Mouse (Mus musculus) CH12.LX (cell line): ENCODE data around the gene Cfap161. TPM values are rescaled to one million over a fixed set of nuclear protein-coding genes. Genes with fewer than 3 reads are reported as not detected.

Experiments used
- DNase-seq: peaks from one replicate; pipeline ENCODE4 v3.0.0-alpha.2; 2013; ENCODE audit errors: extremely low read depth
- H3K27ac ChIP-seq: 2 replicates; pipeline ENCODE4 v1.5.1; 2012; ENCODE audit warnings: low read depth, mild to moderate bottlenecking, control low read depth, moderate library complexity; ENCODE audit not compliant: insufficient read depth
- H3K27me3 ChIP-seq: replicated peaks from 2 replicates; pipeline ENCODE3; 2012; ENCODE audit warnings: inconsistent platforms
- H3K36me3 ChIP-seq, 2 experiments: replicated peaks in 1 of 2; 2 replicates each; pipeline versions ENCODE3 to v1.6.1; 2012; ENCODE audit warnings: inconsistent platforms in 1 of 2, low read length in 1 of 2, mild to moderate bottlenecking in 1 of 2, mixed read lengths in 1 of 2, moderate library complexity in 1 of 2; ENCODE audit not compliant: control insufficient read depth in 1 of 2, insufficient read depth in 1 of 2
- H3K4me1 ChIP-seq, 2 experiments: 2 replicates each; pipeline ENCODE4 v1.6.1; 2012; ENCODE audit warnings: inconsistent platforms in 1 of 2, moderate library complexity in 1 of 2; ENCODE audit not compliant: insufficient read depth in 2 of 2, control insufficient read depth in 1 of 2
- H3K4me2 ChIP-seq: 2 replicates; pipeline ENCODE4 v1.6.1; 2012; ENCODE audit warnings: low read depth, mild to moderate bottlenecking, control low read depth; ENCODE audit not compliant: poor library complexity, insufficient read depth, severe bottlenecking
- H3K4me3 ChIP-seq, 3 experiments: fragments of 150-350 bp in 1 of 3; sonication (generic) in 1 of 3; replicated peaks in 1 of 3; 2 replicates each; pipeline versions ENCODE3 to v1.5.1; 2011 to 2012; ENCODE audit warnings: low read depth in 2 of 3, low read length in 2 of 3, mild to moderate bottlenecking in 2 of 3, moderate library complexity in 2 of 3, control low read depth in 1 of 3, improper control_type of control experiment in 1 of 3, inconsistent platforms in 1 of 3, mixed read lengths in 1 of 3; ENCODE audit not compliant: poor library complexity in 1 of 3
- H3K79me2 ChIP-seq: replicated peaks from 2 replicates; pipeline ENCODE4 v1.6.1; 2012; ENCODE audit warnings: mild to moderate bottlenecking, moderate library complexity; ENCODE audit not compliant: control insufficient read depth, poor library complexity, insufficient read depth, severe bottlenecking; ENCODE audit errors: extremely low read depth
- H3K9ac ChIP-seq: 2 replicates; pipeline ENCODE4 v1.6.1; 2012; ENCODE audit warnings: low read depth, mild to moderate bottlenecking, control low read depth, moderate library complexity; ENCODE audit not compliant: insufficient read depth
- H3K9me3 ChIP-seq: replicated peaks from 2 replicates; pipeline ENCODE3; 2012; ENCODE audit warnings: low read length, inconsistent platforms, mixed read lengths
- BHLHE40 ChIP-seq: IDR thresholded peaks from 2 replicates; pipeline ENCODE4 v1.6.1; 2011; ENCODE audit warnings: mild to moderate bottlenecking, low read depth, low read length, improper control_type of control experiment
- CHD1 ChIP-seq: IDR thresholded peaks from 2 replicates; pipeline ENCODE4 v1.6.1; 2012; ENCODE audit warnings: low read depth, low read length, improper control_type of control experiment, inconsistent platforms
- CHD2 ChIP-seq: IDR thresholded peaks from 2 replicates; pipeline ENCODE4 v1.6.1; 2011; ENCODE audit warnings: low read length, improper control_type of control experiment
- E2F4 ChIP-seq: IDR thresholded peaks from 2 replicates; pipeline ENCODE4 v1.6.1; 2011; ENCODE audit warnings: low read depth, low read length, improper control_type of control experiment; ENCODE audit not compliant: insufficient replicate concordance
- ELF1 ChIP-seq: IDR thresholded peaks from 2 replicates; pipeline ENCODE4 v1.6.1; 2014; ENCODE audit warnings: low read depth, mild to moderate bottlenecking, inconsistent platforms, low read length, improper control_type of control experiment
- EP300 ChIP-seq: IDR thresholded peaks from 2 replicates; pipeline ENCODE4 v1.6.1; 2011; ENCODE audit warnings: low read length, improper control_type of control experiment
- HCFC1 ChIP-seq: IDR thresholded peaks from 2 replicates; pipeline ENCODE4 v1.6.1; 2012; ENCODE audit warnings: low read depth, mild to moderate bottlenecking, inconsistent platforms, low read length, improper control_type of control experiment
- IRF4 ChIP-seq: IDR thresholded peaks from 2 replicates; pipeline ENCODE4 v1.6.1; 2014; ENCODE audit warnings: low read depth, mild to moderate bottlenecking, inconsistent platforms, low read length, improper control_type of control experiment
- JUN ChIP-seq: IDR thresholded peaks from 2 replicates; pipeline ENCODE4 v1.6.1; 2011; ENCODE audit warnings: low read depth, mild to moderate bottlenecking, low read length, improper control_type of control experiment, moderate library complexity; ENCODE audit not compliant: insufficient read depth
- KAT2A ChIP-seq: IDR thresholded peaks from 2 replicates; pipeline ENCODE4 v1.6.1; 2012; ENCODE audit warnings: low read length, improper control_type of control experiment, inconsistent platforms; ENCODE audit not compliant: insufficient replicate concordance
- MAFK ChIP-seq: IDR thresholded peaks from 2 replicates; pipeline ENCODE4 v1.6.1; 2011; ENCODE audit warnings: low read length, improper control_type of control experiment; ENCODE audit not compliant: insufficient replicate concordance
- NELFE ChIP-seq: IDR thresholded peaks from 2 replicates; pipeline ENCODE4 v1.6.1; 2011; ENCODE audit warnings: low read depth, low read length, improper control_type of control experiment
- PAX5 ChIP-seq: IDR thresholded peaks from 2 replicates; pipeline ENCODE4 v1.6.1; 2012; ENCODE audit warnings: low read length, inconsistent platforms, mixed read lengths
- POLR2A ChIP-seq: IDR thresholded peaks from 2 replicates; pipeline ENCODE4 v1.6.1; 2011; ENCODE audit warnings: low read depth, mild to moderate bottlenecking, improper control_type of control experiment, low read length
- RCOR1 ChIP-seq: conservative IDR thresholded peaks from 2 replicates; pipeline ENCODE4 v1.6.1; 2012; ENCODE audit warnings: low read depth, mild to moderate bottlenecking, inconsistent platforms, low read length, improper control_type of control experiment
- SIN3A ChIP-seq: IDR thresholded peaks from 2 replicates; pipeline ENCODE4 v1.6.1; 2012; ENCODE audit warnings: low read length, improper control_type of control experiment, inconsistent platforms
- SMC3 ChIP-seq: IDR thresholded peaks from 2 replicates; pipeline ENCODE4 v1.6.1; 2011; ENCODE audit warnings: low read depth, low read length, improper control_type of control experiment
- TBP ChIP-seq: conservative IDR thresholded peaks from 2 replicates; pipeline ENCODE4 v1.6.1; 2011; ENCODE audit warnings: low read depth, low read length, improper control_type of control experiment
- TCF12 ChIP-seq: IDR thresholded peaks from 2 replicates; pipeline ENCODE4 v1.6.1; 2014; ENCODE audit warnings: low read depth, mild to moderate bottlenecking, inconsistent platforms, low read length, improper control_type of control experiment
- UBTF ChIP-seq: IDR thresholded peaks from 2 replicates; pipeline ENCODE4 v1.6.1; 2012; ENCODE audit warnings: low read depth, mild to moderate bottlenecking, inconsistent platforms, low read length, improper control_type of control experiment, moderate library complexity
- USF1 ChIP-seq: IDR thresholded peaks from 2 replicates; pipeline ENCODE4 v1.6.1; 2014; ENCODE audit warnings: low read depth, mild to moderate bottlenecking, inconsistent platforms, low read length, improper control_type of control experiment
- USF2 ChIP-seq: conservative IDR thresholded peaks from 2 replicates; pipeline ENCODE4 v1.6.1; 2011; ENCODE audit warnings: low read depth, low read length, improper control_type of control experiment
- ZNF384 ChIP-seq: IDR thresholded peaks from 2 replicates; pipeline ENCODE4 v1.6.1; 2012; ENCODE audit warnings: low read depth, low read length, improper control_type of control experiment, inconsistent platforms
- dilution Hi-C: fragments of 300-500 bp; cut with MboI; formaldehyde crosslinking; loops from 2 replicates; pipeline ENCODE4 v1.14.3; 2020; ENCODE audit warnings: low sequenced_read_pairs; ENCODE audit not compliant: extremely low pct_unique_long_range_greater_than_20kb, extremely low pct_ligation_motif_present
- in situ Hi-C: fragments of 300-500 bp; cut with MboI; formaldehyde crosslinking; loops from 3 replicates; pipeline ENCODE4 v1.14.3; 2019; ENCODE audit warnings: low sequenced_read_pairs, low pct_ligation_motif_present, low pct_unique_long_range_greater_than_20kb, mixed read lengths
- polyA plus RNA-seq: library from polyadenylated mRNA; unstranded; fragments of >175 nt; gene quantifications from 2 replicates; pipeline ENCODE4 v1.2.1, GENCODE M21; 2012; ENCODE audit warnings: low read depth; ENCODE audit not compliant: insufficient read length
- total RNA-seq, 2 experiments: library from RNA; depleted of rRNA; stranded (reverse); fragments of 300-350 nt in 1 of 2; fragments of >200 nt in 1 of 2; gene quantifications; 2 replicates each; pipeline ENCODE4 v1.2.3; 2012 to 2014

The Cfap161 gene
- total and polyA plus RNA-seq, 3 experiments = 0.08 to 0.42 (median 0.17) TPM

GRCm38 (mm10) chr7:83731297-83731696 lies 63.4 kb downstream of the Cfap161 start:
- dilution Hi-C loops = no loop called here
- no peaks in the 10 kb centered on the region for H3K36me3 ChIP-seq
- no peak overlapping the region for H3K4me3 ChIP-seq
- no peaks in the 10 kb centered on the region for H3K79me2 ChIP-seq
- H3K4me1 ChIP-seq = no peaks in the 10 kb centered on the region
- H3K9ac ChIP-seq = no peak overlapping the region
- no peaks in the 10 kb centered on the region for H3K27me3 ChIP-seq
- H3K4me2 ChIP-seq = no peak overlapping the region
- DNase-seq = no peak
- TF ChIP-seq MAFK = no peak
- no peak for TF ChIP-seq SMC3
- no peak for TF ChIP-seq JUN
- no peak for TF ChIP-seq USF1
- no peaks in the 10 kb centered on the region for H3K9me3 ChIP-seq
- H3K27ac ChIP-seq = no peak overlapping the region
- in situ Hi-C loops = no loop called here

- Histone ChIP-seq H3K36me3 (no peaks in the 10 kb centered on the region), H3K27ac (no peak overlapping the region), H3K4me1 (no peaks in the 10 kb centered on the region; a peak in 1 of 4 replicates), H3K4me2 (no peak overlapping the region), H3K9me3 (no peaks in the 10 kb centered on the region), H3K9ac (no peak overlapping the region), H3K79me2 (no peaks in the 10 kb centered on the region), H3K4me3 (no peak overlapping the region), H3K27me3 (no peaks in the 10 kb centered on the region)
- TF ChIP-seq ELF1 (no peak), TCF12 (no peak), IRF4 (no peak), SIN3A (no peak), E2F4 (no peak), USF2 (no peak), POLR2A (no peak), MAFK (no peak), CHD2 (no peak), EP300 (no peak), JUN (no peak)
- dilution Hi-C loops = no loop called here
- DNase-seq = no peak
- in situ Hi-C loops = no loop called here
These were observed 67.6 kb downstream of the Cfap161 start for GRCm38 (mm10) chr7:83726936-83727632.

- H3K36me3 ChIP-seq = no peaks in the 10 kb centered on the region
- no peaks in the 10 kb centered on the region for H3K27me3 ChIP-seq
- dilution Hi-C loops = no loop called here
- H3K9ac ChIP-seq = no peak overlapping the region
- no peak overlapping the region for H3K4me3 ChIP-seq
- H3K4me1 ChIP-seq = no peaks in the 10 kb centered on the region; a peak in 1 of 4 replicates
- H3K27ac ChIP-seq = no peak overlapping the region
- in situ Hi-C loops = no loop called here
- H3K4me2 ChIP-seq = no peak overlapping the region
- no peaks in the 10 kb centered on the region for H3K9me3 ChIP-seq
- DNase-seq = no peak
- no peaks in the 10 kb centered on the region for H3K79me2 ChIP-seq
- TF ChIP-seq USF1 = no peak
- no peak for TF ChIP-seq SIN3A
- no peak for TF ChIP-seq BHLHE40
- TF ChIP-seq PAX5 = no peak
- TF ChIP-seq CHD1 = no peak
- TF ChIP-seq HCFC1 = no peak
- TF ChIP-seq ZNF384 = no peak
- TF ChIP-seq NELFE = no peak
- TF ChIP-seq TBP = no peak
- no peak for TF ChIP-seq MAFK
- TF ChIP-seq IRF4 = no peak
- TF ChIP-seq UBTF = no peak
- TF ChIP-seq KAT2A = no peak
- no peak for TF ChIP-seq RCOR1
- TF ChIP-seq SMC3 = no peak
These were observed 68.9 kb downstream of the Cfap161 start for GRCm38 (mm10) chr7:83725801-83726200.
